Mouse (Mus musculus) CD4-positive helper T cell, adult 2 months (primary cell): ENCODE measurements around the gene Ankrd33.

Source experiments
- DNase-seq: peaks from one replicate; pipeline ENCODE4 v3.0.0-alpha.2; 2012; ENCODE audit warnings: low read depth, missing footprints, low spot score

Gene Ankrd33

GRCm38 (mm10) chr15:101115511-101116110, at the start of gene Ankrd33:
Gene Ankrd33, plus strand, starts transcription at chr15:101115755.
- DNase-seq = no peak

- no peak for DNase-seq
These were observed 49.1 kb upstream of the Ankrd33 start for GRCm38 (mm10) chr15:101066364-101066847.

DNA sequence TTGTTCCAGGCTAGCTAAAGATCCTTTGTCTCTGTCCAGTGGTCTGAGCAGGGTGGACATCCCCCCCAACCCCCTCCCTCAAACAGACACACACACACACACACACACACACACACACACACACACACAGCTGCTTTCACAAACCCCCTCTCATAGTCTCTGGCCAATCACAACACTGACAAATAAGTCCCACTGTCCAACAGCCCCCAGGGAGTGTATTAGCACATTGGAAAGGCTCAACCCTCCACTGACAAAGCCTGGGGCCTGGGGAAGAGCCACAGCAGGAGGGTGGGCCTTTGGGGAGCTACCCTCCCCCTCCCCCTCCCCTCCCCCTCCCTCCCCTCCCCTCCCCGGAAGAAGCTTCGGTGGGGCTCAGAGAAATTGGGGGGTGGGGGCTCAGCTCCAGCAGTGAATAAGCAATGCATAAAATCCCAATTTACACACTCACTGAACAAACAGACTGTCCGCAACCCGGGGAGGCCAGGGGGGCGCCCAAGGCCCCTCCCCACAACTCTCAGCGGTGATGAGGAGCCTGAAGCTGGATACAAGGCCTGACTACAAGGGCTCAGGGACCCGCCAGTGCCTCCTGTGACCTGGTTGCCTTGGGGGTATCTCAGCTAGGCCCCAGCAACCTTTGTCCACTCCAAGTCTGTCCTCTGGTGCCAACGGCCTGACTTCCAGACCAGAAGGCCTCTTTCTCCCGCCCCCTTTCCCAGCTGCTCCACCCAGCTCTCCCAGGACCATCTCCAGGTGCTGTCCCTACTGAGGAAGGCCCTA, 48.4 kb upstream of the Ankrd33 start:
- no peak for DNase-seq

GRCm38 (mm10) chr15:101068029-101068428, 47.5 kb upstream of the Ankrd33 start:
- no peak for DNase-seq

DNA sequence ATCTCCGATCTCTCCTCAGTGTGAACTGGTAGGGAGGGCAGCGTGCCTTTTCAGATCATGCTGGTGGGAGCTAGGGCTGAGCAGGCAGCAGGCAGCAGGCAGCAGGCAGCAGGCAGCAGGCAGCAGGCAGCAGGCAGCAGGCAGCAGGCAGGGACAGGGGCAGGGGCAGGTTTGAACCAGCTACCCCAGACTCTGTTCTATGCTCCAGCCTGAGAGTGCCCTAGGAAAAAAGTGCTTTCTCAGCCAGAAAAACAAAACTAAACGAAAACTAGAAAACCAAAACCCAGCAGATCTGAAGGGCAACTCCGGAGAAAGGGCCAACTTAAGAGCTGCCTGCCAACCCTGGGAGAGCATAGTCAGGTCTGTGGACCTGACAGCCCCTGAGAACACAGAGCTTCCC, 46.9 kb upstream of the Ankrd33 start:
- no peak for DNase-seq

GRCm38 (mm10) chr15:101069641-101070190, 45.8 kb upstream of the Ankrd33 start:
- no peak for DNase-seq

GRCm38 (mm10) chr15:101070762-101071161, 44.8 kb upstream of the Ankrd33 start:
- DNase-seq = no peak

DNA sequence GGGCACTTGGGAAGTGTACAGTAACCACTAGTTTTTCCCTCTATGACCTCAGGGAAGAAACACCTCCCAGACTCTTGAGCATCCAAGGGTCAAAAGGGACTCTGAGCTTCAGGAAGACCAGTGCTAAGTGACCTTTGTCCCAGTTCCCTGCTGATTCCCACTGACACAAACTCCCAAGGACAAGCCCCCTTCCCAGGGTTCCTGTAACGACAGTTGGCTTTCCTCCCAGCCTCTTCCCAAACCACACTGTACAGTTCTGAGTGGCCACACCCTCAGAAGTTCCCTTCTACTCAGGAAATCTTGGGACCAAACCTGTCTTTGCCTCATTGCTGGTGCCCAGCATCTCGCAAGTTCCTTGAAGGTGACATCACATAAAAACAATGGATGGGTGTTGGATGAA, 42.8 kb upstream of the Ankrd33 start:
- no peak for DNase-seq

DNA sequence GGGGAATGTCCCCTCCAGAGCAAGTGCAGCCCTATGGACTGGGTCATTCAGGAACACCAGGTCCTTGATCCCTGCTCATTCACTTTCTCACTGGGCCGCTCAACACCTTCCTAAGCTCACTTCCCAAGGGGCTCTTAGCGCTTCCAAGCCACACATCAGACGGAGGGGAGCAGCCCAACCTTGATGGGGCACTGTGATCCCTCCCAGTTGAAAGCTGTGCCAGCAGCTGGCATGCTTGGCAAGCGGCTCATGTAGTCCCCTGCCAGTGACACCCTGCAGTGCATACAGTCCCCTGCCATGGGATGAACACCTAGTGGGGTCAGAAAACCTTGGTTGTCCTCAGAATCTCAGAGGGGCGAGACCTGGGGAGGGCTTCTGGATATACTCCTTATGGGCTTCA, 41.5 kb upstream of the Ankrd33 start:
- DNase-seq = no peak

DNA sequence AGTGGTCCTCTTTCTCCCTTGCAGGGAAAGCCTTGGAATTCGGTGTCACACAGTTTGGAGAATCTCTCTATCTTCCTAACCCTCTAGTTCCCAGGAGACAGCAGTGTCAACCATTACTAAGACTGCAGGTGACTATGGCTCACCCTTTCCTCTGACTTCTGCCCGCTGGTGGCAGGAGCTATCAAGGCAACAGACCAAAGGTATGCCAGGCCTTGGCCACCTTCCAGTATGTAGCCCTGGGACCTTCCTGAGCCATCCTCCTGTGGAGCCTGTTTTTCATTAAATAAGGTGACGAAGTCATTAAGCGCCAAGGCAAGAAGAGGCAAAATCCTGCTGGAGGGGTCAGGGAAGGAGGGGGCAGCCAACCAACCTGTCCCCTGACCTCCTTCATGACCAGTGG, 40.4 kb upstream of the Ankrd33 start:
- DNase-seq = no peak

DNA sequence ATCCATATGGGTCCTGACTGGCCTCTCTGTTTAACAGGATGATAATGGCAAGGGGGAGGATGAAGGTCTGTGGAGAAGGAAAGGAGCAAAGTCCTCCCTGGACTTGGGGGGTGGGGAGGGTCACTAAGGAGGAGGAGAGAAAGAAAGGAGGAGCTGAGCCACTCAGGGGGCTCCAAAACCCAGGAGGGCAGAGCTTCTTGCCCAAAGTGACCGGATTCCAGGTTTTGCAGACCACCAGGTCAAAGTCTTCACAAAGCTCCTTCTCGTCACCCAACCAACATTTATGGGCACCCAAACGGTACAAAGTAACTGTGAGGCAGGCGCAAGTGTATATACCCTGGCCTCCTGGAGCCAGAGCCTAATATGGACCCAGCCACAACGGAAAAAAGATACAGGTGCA, 39.9 kb upstream of the Ankrd33 start:
- no peak for DNase-seq

DNA sequence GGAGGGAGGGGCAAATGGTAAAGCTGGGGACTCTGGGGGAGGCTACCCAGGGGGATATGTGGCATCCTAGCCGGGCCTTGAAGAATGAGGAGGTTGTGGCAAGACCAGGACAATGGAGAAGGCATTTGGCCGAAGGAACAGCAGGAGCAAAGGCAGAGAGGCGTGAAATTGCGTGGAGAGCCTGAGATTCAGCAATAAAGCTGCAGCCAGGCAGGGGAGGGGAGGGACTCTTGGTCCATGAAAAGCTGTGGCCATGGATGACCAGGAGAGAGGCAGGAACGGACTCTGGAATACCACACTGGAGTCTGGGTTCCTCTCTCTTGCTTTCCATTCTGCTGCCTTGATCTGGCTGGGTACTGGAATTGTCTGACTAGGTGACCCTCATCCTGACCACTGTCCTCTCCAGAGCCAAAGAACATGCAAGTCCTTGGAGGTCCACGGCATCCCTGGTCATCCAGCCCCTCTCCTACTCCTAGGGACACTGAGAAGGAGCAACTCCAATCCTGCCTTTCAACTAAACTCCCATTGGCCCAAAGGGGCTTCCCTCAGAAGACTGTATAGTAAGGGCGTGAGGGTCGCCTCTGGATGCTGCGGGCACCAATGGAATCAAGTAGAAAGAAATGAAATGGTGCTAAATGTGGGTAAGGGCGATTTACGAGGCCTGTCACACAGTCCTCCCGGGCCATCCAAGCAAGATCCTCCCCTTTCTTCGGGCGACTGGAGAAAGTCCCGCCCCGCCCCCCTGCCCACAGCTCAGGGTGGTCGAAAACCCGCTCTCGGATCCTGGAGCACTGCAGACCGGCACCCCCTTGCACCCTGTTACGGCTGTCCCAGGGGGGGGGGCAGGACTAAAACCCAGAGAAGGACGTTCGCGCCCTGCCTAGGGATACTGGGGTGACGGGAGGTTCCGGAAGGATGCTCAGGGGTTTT, 39.2 kb upstream of the Ankrd33 start:
- no peak for DNase-seq

DNA sequence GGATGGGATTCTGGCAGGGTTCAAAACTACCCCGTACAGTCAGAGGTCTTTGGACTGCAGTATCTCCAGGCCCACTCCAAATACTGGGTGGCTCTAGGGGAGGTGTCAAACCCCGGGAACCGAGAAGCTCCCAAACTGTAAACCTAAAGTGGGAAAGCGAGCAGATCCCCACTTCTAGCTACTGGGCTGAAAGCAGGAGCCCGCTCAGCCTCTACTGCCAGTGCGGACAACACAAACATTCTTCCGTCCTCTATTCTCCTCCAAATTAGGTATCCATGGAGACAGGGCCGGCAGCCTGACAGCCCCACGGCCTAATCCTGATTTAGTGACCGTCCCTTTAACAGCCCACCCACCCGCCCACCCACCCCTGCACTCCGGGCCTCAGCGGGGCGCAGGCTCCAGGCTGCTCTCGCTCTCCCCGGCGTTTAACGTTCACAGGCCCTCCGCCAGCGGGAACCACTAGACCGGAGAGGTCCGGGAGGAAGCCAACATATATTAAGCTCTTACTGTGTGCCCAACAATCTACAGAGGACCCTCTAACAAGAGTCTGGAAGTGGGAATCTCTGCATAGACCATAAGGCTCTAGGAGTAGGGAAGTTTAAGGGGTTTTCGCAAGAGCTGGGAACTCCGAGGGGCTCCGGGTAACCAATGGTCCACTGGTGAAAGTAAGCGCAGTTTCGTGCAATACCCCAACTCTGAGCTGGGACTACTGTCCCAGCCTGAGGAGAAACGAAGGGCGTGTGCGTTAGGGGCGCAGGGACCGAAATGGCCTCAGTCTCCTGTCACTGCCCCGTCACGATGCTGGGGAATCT, 38.3 kb upstream of the Ankrd33 start:
- no peak for DNase-seq

GRCm38 (mm10) chr15:101077813-101078730, 37.5 kb upstream of the Ankrd33 start, which contains the start of gene Fignl2:
Gene Fignl2, minus strand, starts transcription at chr15:101078567.
- no peak for DNase-seq

DNA sequence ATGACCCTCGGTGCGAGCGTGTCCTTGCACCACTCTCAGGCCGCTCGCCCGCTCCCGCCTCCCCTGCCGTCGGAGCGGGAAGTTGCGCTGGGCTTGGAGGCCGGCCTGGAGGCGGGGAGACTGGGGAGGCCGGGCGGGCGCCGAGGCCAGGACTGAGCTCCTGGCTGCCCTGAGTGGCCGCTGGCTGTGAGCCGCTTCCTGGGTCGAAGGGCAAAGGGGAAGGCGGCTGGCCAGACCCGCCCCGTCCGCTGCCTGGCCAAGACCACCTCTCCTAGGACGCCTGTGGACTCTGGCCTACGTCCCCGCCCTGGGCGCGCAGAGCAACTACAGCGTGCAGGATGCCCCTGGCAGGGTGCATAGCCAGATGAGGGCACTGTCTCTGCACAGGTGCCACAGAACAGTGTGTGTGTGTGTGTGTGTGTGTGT, 36.8 kb upstream of the Ankrd33 start:
- DNase-seq = peak; percentile 26

- DNase-seq = no peak
These were observed 35.5 kb upstream of the Ankrd33 start for GRCm38 (mm10) chr15:101080031-101080520.

- no peak for DNase-seq
These were observed 34.5 kb upstream of the Ankrd33 start for GRCm38 (mm10) chr15:101081035-101081548.

DNA sequence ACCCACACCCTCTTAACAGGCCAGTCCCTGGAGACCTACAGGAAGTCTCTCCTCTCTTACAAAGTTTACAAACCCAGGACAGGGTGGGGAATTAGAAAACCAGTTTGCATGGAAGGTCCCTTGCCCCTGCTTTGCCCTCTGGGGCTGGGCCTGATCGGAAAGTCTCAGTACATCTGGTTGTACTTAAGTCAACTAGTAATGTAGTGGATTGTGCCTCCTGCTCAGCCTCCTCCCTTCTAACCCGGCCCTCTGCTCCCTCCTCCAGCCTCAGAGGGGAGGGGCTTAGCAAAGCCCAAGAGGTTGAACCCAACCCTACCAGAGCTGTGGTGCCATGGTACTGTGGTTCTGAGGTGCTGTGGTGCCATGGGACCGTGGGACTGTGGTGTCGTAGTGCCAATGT, 33.3 kb upstream of the Ankrd33 start:
- DNase-seq = no peak

GRCm38 (mm10) chr15:101084499-101084898, 31.1 kb upstream of the Ankrd33 start:
- DNase-seq = no peak
